Mouse (Mus musculus): Measurements from ENCODE around the gene Vmn2r30.
"Not testable (repeated sequence)": the region's sequence is repeated elsewhere in the genome, so short reads cannot be mapped to it uniquely, and the experiment has no call there.

Vmn2r30 gene

GRCm38 (mm10) chr7:7337509-7337908 is at the start of gene Vmn2r30:
TSS of gene Vmn2r30 (minus strand) at chr7:7337609.
- not testable (repeated sequence) for DNase-seq (ENCODE audit: low spot score in 2 of 2)

- DNase-seq (ENCODE audit: low spot score in 2 of 2): not testable (repeated sequence)
These were observed 37.0 kb upstream of the Vmn2r30 start, which contains the start of gene Gm45783 for GRCm38 (mm10) chr7:7374431-7374830. TSS of gene Gm45783 (minus strand) at chr7:7374573.

DNA sequence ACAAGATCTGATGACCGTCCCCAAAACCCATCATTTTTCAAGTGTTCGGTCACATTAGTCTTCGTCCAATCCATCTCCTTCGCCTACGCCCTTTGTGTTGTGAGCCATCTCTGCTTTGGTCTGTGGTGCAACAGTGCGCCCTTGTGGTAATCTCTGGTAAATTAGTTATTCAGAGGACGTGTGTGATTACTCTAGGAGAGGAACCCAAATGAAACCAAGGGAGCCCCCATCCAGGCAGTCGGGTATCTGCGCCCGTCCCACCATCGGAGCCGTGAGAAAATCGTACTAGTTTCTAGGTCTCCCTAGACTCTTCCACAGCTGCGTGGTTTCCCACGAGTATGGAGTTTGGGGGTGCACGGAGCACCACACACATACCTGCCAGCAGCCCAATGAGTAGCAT is 41.8 kb downstream of the Vmn2r30 start:
- DNase-seq (ENCODE audit: low spot score in 2 of 2): peak; percentile 69 to 70

DNA sequence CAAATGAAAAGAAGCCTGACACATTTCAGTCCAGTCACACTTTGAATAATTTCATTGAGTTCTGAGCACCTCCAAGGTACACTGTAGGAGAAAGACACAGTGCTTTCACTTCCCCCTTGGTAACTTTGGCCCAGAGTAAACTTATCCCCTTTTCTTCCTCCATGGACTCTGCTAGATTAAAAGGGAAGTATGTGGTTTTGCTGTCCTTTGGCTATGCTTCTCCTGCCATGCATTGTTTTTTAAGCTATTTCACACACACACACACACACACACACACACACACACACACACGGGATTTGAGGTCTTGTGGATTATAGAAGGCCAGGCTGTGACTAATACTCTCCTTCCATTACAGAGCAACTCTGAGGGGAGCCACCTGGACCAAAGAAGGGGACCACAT is 56.0 kb downstream of the Vmn2r30 start:
- DNase-seq (ENCODE audit: low spot score in 2 of 2): no peak

- peak; percentile 93 to 95 for DNase-seq (ENCODE audit: low spot score in 2 of 2)
These were observed 59.3 kb downstream of the Vmn2r30 start, which contains the start of gene Gm45844 for GRCm38 (mm10) chr7:7277966-7278567. TSS of gene Gm45844 (minus strand) at chr7:7278289.

DNA sequence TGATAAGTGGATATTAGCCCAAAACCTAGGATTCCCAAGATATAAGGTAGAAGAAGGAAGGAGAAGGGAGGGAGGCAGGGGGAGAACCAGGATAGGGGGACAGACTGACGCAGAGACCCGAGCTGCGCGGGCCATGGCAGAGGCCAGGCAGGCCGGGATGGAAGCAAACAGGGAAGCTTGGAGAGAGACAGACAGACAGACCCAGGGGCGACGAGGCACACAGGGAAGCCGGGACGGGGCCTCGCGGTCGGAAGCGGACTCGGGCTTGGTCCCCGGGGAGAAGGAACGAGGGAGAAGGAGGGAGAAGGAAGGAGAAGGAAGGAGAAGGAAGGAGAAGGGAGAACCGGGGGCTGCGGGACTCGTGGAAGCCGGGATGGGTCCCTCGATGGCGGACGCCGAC is 59.9 kb downstream of the Vmn2r30 start:
- peak; percentile 48 to 49 for DNase-seq (ENCODE audit: low spot score in 2 of 2)
